Mouse (Mus musculus): Measurements from ENCODE around the gene Nmnat1. TPM values are rescaled to one million over a fixed set of nuclear protein-coding genes. Genes with fewer than 3 reads are reported as not detected.
"Not testable (repeated sequence)": the region's sequence is repeated elsewhere in the genome, so short reads cannot be mapped to it uniquely, and the experiment has no call there.

Gene Nmnat1
- polyA plus RNA-seq, 1 experiment from 2014 or later = 11.1 TPM

DNA sequence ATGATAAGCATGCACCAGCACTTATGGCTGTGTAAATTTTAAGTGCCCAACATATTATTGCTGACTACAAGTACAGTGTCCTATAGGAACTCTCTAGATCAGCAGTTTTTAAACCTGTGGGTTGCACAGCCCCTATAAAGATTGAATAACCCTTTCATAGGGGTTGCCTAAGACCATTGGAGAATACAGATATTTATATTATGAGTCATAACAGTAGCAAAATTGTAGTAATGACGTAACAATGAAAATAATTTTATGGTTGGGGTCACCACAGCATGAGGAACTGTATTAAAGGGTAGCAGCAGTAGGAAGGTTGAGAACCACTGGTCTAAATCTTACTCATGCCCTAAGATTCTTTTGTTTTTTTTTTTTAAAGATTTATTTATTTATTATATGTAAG is 25.6 kb downstream of the Nmnat1 start:
- 73% methylated on average over 1 of the region's 1 CpGs for WGBS
- H3K4me3 ChIP-seq = no peak overlapping the region
- no peaks in the 10 kb centered on the region for H3K9me3 ChIP-seq
- no peak overlapping the region for H3K4me2 ChIP-seq
- H3K27me3 ChIP-seq (replicated peaks) = no peaks in the 10 kb centered on the region
- H3K27ac ChIP-seq (replicated peaks) = no peak overlapping the region
- H3K36me3 ChIP-seq = no peaks in the 10 kb centered on the region
- ATAC-seq (ENCODE audit: extremely low read depth, insufficient number of reproducible peaks, low FRiP score, low TSS enrichment) = no peak
- H3K9ac ChIP-seq = no peak overlapping the region
- peaks cover 13% of the 10 kb centered on the region for H3K4me1 ChIP-seq

DNA sequence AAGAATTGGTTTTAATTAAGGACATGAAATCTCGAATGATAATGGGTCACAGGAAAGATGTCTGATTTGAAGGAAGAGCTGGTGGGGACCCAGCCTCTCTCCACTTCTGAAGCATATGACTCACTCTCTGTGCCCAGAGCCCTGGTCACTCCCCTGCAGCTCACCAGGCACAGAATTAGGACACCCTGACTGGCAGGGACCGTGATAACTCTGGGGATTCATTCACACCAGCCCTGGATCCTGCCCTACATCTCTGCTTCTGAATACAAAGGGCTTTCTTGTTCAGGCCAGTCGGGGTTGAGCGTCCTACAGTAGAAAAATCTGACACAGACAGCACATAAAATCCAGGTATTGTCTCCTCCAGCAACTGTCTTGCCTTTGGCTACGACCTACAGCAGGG is 26.5 kb downstream of the Nmnat1 start:
- Histone ChIP-seq H3K27me3 (replicated peaks) (no peaks in the 10 kb centered on the region), H3K9ac (no peak overlapping the region), H3K4me2 (no peak overlapping the region), H3K9me3 (no peaks in the 10 kb centered on the region), H3K36me3 (no peaks in the 10 kb centered on the region), H3K4me3 (no peak overlapping the region), H3K27ac (replicated peaks) (no peak overlapping the region), H3K4me1 (peaks cover 12% of the 10 kb centered on the region)
- ATAC-seq (ENCODE audit: extremely low read depth, insufficient number of reproducible peaks, low FRiP score, low TSS enrichment) = no peak
- 55% methylated on average over 5 of the region's 5 CpGs for WGBS

DNA sequence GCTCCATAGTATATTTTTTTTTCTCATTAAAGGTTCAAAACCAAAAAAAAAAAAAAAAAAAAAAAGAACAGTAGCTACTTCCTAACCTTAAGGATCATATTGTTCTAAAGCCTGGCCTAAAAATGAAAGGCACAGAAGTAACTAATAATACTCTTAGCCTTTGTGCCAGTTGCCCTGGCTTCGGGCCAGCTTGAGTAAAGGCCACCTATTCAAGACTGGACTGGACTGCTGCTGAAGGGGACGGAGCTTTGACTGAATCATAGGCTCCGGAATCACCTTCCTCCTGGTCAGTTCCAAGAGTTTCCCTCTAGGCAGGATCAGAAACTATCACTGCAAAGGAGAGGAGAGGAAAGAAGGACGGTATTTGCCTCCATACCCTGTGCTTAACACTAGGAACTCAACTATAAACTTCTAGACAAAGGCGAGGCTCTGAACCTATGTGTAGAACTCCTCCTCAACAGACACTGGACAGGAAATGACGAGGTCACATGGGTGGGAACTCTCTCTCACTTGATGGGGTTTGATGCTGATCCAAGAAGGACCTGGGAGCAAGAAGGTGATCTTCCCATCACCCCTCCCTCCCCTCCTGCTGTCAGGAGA is 27.1 kb downstream of the Nmnat1 start:
- WGBS = 67% methylated on average over 6 of the region's 6 CpGs
- no peaks in the 10 kb centered on the region for H3K36me3 ChIP-seq
- H3K27ac ChIP-seq (replicated peaks) = no peak overlapping the region
- peaks cover 11% of the 10 kb centered on the region for H3K4me1 ChIP-seq
- ATAC-seq (ENCODE audit: extremely low read depth, insufficient number of reproducible peaks, low FRiP score, low TSS enrichment) = no peak
- H3K9ac ChIP-seq = no peak overlapping the region
- no peak overlapping the region for H3K4me2 ChIP-seq
- no peaks in the 10 kb centered on the region for H3K9me3 ChIP-seq
- no peaks in the 10 kb centered on the region for H3K27me3 ChIP-seq (replicated peaks)
- no peak overlapping the region for H3K4me3 ChIP-seq

DNA sequence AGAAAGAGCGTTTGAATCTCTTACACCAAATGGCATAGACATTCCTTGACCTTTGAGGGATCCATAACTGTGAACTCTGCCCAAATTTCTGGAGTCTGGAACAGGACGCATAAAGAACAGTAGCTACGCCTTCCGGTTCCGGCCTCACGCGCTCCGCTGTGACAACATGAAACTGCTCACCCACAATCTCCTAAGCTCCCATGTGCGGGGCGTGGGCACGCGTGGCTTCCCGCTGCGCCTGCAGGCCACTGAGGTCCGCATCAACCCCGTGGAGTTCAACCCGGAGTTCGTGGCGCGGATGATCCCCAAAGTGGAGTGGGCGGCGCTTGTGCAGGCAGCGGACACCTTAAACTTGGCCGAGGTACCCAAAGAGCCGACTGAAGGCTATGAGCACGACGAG is 27.8 kb downstream of the Nmnat1 start:
- not testable (repeated sequence) for H3K9me3 ChIP-seq; H3K4me2 ChIP-seq; H3K4me1 ChIP-seq; H3K36me3 ChIP-seq; ATAC-seq (ENCODE audit: extremely low read depth, insufficient number of reproducible peaks, low FRiP score, low TSS enrichment); H3K27ac ChIP-seq (replicated peaks); H3K27me3 ChIP-seq (replicated peaks); H3K4me3 ChIP-seq; H3K9ac ChIP-seq
- 81% methylated on average over 27 of the region's 27 CpGs for WGBS

DNA sequence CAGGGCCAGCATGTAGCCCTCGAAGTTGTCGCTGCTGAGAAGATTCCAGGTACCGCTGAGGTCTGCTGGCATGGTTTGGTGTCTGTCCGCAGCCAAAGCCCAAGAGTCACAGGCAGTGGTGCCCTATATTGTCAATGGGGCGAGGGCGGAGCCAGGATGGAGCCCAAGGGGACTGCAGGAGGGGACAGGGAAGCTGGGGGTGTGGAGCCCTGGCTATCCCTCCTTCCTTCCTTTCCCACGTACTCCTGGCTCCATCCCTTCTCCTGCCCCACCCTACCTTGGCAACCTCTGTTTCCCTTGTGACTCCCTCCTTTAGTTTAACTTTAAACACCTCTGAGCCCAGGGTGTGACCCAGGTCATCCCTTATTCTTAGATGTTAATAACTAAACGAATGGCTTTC is 30.1 kb downstream of the Nmnat1 start, which contains the start of gene Rbp7:
Rbp7 (minus strand) TSS at position 100 of the 400 bp plus-strand sequence.
- no peaks in the 10 kb centered on the region; the same call in 1 of the 2 replicates for H3K4me1 ChIP-seq
- no peak within 1 kb of the TSS for H3K9ac ChIP-seq
- no peak within 1 kb of the TSS for H3K4me3 ChIP-seq
- H3K27me3 ChIP-seq (replicated peaks) = no peaks in the 10 kb centered on the region
- no peak within 1 kb of the TSS for H3K4me2 ChIP-seq
- 48% methylated on average over 8 of the region's 8 CpGs for WGBS
- no peaks in the 10 kb centered on the region for H3K9me3 ChIP-seq
- H3K27ac ChIP-seq (replicated peaks) = no peak within 1 kb of the TSS
- no peak for ATAC-seq (ENCODE audit: extremely low read depth, insufficient number of reproducible peaks, low FRiP score, low TSS enrichment)
- no peaks in the 10 kb centered on the region for H3K36me3 ChIP-seq

DNA sequence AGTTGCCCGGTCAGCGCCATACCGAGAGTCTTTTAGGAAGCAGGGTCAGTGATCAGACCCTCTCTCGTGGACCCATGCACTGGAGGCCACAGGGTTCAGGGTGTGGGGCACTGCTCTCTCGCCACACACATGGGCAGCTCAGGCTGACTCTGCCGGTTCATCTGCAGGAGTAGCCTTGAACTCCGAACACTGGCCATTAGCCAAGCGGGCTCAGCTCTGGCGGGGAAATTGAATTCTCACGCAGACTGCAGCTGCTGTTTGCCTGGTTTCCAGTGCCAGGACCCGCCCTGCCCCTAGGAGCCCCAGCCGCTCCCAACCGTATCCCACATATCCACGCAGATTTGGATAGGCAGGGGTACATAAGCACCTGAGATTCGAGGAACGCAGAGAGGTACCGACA is 30.7 kb downstream of the Nmnat1 start:
- H3K27me3 ChIP-seq (replicated peaks) = no peaks in the 10 kb centered on the region
- H3K9ac ChIP-seq = no peak overlapping the region
- no peaks in the 10 kb centered on the region for H3K9me3 ChIP-seq
- no peak overlapping the region for H3K4me2 ChIP-seq
- no peaks in the 10 kb centered on the region; the same call in 1 of the 2 replicates for H3K4me1 ChIP-seq
- no peaks in the 10 kb centered on the region for H3K36me3 ChIP-seq
- H3K27ac ChIP-seq (replicated peaks) = no peak overlapping the region
- no peak overlapping the region for H3K4me3 ChIP-seq
- 70% methylated on average over 17 of the region's 17 CpGs for WGBS
- no peak for ATAC-seq (ENCODE audit: extremely low read depth, insufficient number of reproducible peaks, low FRiP score, low TSS enrichment)

DNA sequence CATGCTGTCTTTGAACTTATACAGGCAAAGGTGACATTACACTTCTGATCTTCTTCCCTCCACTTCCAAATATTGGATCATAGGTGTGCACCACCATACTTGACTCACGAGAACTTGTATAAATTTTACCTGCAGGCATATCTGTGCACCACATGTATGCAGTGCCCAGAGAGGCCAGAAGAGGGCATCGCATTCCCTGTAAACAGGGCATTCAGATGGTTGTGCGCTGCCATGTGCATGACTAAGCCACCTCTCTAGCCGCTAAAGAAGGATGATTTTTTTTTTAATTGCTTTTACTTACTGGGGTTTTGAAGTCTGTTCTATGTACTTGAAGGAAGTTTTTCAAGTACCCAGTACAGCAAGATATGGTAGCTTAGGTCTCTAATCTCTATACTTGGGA is 31.3 kb downstream of the Nmnat1 start:
- Histone ChIP-seq H3K27ac (replicated peaks) (no peak overlapping the region), H3K36me3 (no peaks in the 10 kb centered on the region), H3K27me3 (replicated peaks) (no peaks in the 10 kb centered on the region), H3K4me3 (no peak overlapping the region), H3K9me3 (no peaks in the 10 kb centered on the region), H3K9ac (no peak overlapping the region), H3K4me2 (no peak overlapping the region), H3K4me1 (no peaks in the 10 kb centered on the region; the same call in 1 of the 2 replicates)
- ATAC-seq (ENCODE audit: extremely low read depth, insufficient number of reproducible peaks, low FRiP score, low TSS enrichment) = no peak
- WGBS = 77% methylated on average over 4 of the region's 4 CpGs

DNA sequence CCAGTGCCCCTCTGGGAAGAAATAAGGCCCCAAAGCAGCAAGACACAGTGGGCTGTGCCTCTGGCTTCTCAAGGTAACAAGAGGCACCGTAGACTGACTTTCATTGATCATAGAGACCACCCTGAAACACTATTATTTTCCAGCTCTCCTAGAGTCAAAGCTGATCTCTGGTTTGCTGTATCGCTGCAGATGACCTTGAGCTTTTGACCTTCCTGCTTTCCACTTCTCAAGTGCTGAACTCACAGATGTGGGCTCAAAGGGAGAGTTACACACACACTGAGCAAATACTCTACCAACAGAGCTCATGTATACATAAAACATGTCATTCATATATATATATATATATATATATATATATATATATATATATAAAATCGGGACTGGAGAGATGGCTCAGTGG is 34.4 kb downstream of the Nmnat1 start:
- no peaks in the 10 kb centered on the region for H3K36me3 ChIP-seq
- H3K4me2 ChIP-seq = no peak overlapping the region
- WGBS = 71% methylated on average over 3 of the region's 3 CpGs
- no peak overlapping the region for H3K9ac ChIP-seq
- ATAC-seq (ENCODE audit: extremely low read depth, insufficient number of reproducible peaks, low FRiP score, low TSS enrichment) = no peak
- H3K9me3 ChIP-seq = no peaks in the 10 kb centered on the region
- no peak overlapping the region for H3K27ac ChIP-seq (replicated peaks)
- no peak overlapping the region for H3K4me3 ChIP-seq
- peaks cover 8% of the 10 kb centered on the region for H3K4me1 ChIP-seq
- H3K27me3 ChIP-seq (replicated peaks) = no peaks in the 10 kb centered on the region

DNA sequence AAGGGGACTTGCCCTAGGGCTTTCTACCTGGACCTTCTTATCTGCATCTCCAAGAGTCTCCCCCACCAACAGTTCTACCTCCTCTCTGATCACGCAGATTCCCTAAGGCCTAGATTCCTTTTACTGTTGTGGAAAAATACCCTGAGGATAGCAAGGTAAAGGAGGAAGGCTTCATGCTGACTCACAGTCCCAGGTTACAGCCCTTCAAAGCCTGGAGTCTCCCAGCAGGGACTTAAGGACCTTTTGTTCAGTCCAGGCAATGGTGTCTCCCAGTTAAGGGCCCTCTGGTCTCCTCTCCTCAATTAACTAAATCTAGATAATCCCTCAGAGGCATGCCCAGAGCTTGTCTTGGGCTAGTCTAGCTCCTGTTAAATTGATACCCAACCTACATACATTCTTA is 38.7 kb downstream of the Nmnat1 start:
- peak overlapping the region; percentile 77 for H3K9ac ChIP-seq
- H3K36me3 ChIP-seq = no peaks in the 10 kb centered on the region
- no peaks in the 10 kb centered on the region for H3K9me3 ChIP-seq
- peak overlapping the region; percentile 89 for H3K27ac ChIP-seq (replicated peaks)
- H3K4me1 ChIP-seq = peaks cover 25% of the 10 kb centered on the region
- WGBS = 45% methylated on average over 1 of the region's 1 CpGs
- H3K4me3 ChIP-seq = peak overlapping the region; percentile 42
- no peak for ATAC-seq (ENCODE audit: extremely low read depth, insufficient number of reproducible peaks, low FRiP score, low TSS enrichment)
- peak overlapping the region; percentile 67 for H3K4me2 ChIP-seq
- H3K27me3 ChIP-seq (replicated peaks) = no peaks in the 10 kb centered on the region

DNA sequence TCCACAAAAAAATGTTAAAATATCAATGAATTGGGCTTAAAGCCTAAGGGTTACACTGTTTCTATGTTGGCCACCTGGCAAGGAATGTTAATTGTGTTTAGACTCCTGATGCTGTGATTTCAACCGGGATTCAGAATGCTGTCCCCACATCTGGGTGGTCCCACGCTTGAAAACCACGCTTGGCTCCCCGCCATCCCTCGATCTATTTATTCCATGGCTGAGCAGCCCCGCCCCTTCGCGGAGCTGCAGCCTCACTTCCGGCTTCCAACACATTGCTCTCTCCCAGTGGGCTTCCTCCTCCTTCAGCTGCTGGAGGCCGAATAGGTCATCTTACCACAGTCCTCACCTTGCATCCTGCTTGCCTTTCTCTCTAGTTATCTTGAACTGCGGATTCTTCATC is 39.1 kb downstream of the Nmnat1 start:
- peak overlapping the region; percentile 42 for H3K4me3 ChIP-seq
- peak overlapping the region; percentile 77 for H3K9ac ChIP-seq
- H3K27ac ChIP-seq (replicated peaks) = peak overlapping the region; percentile 89
- H3K27me3 ChIP-seq (replicated peaks) = no peaks in the 10 kb centered on the region
- peak overlapping the region; percentile 67 for H3K4me2 ChIP-seq
- peaks cover 25% of the 10 kb centered on the region for H3K4me1 ChIP-seq
- no peaks in the 10 kb centered on the region for H3K9me3 ChIP-seq
- 1% methylated on average over 11 of the region's 11 CpGs for WGBS
- peak; percentile 29; the same call in 1 of the 2 replicates for ATAC-seq (ENCODE audit: extremely low read depth, insufficient number of reproducible peaks, low FRiP score, low TSS enrichment)
- no peaks in the 10 kb centered on the region for H3K36me3 ChIP-seq

DNA sequence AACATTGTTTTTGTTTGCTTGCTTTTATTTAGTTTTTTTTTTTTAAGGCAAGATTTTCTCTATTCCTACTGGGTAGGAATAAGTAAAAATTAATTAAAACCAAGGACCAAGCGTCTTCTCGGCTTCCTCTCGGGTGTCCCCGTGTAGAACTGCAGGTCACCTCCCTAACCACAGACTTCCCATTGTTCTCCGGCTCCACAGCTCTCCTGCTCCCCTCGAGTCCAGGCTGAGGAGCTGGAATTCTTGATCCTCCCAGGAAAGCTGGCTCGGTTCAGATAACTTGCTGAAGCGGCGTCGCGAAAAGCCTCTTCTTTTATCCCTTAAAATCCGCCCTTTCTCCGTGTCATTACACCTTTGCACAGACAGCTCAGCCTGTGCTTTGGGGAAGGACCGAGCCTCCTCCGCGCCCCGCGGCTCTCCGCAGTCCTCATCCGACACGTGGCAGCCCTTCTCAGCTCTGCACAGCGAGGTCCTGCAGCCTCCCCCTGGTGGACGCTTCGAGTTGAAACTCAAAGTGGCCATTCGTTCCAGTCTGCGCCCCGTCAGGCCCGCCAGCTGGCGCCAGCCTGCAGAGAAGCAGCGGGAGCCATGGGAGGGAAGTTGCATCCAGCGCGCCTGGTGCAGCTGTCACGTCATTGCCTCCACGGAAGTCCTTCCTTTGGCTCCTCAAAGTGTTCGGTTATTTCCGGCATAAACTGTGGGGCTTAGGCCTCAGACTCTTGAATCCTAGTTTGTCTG is 39.9 kb downstream of the Nmnat1 start:
- Histone ChIP-seq H3K36me3 (no peaks in the 10 kb centered on the region), H3K27me3 (replicated peaks) (no peaks in the 10 kb centered on the region), H3K9me3 (no peaks in the 10 kb centered on the region), H3K4me3 (peak overlapping the region; percentile 42), H3K27ac (replicated peaks) (peak overlapping the region; percentile 89), H3K4me1 (peaks cover 25% of the 10 kb centered on the region), H3K9ac (peak overlapping the region; percentile 77), H3K4me2 (peak overlapping the region; percentile 67)
- under 1% methylated on average over 36 of the region's 36 CpGs for WGBS
- ATAC-seq (ENCODE audit: extremely low read depth, insufficient number of reproducible peaks, low FRiP score, low TSS enrichment) = peak; percentile 83

DNA sequence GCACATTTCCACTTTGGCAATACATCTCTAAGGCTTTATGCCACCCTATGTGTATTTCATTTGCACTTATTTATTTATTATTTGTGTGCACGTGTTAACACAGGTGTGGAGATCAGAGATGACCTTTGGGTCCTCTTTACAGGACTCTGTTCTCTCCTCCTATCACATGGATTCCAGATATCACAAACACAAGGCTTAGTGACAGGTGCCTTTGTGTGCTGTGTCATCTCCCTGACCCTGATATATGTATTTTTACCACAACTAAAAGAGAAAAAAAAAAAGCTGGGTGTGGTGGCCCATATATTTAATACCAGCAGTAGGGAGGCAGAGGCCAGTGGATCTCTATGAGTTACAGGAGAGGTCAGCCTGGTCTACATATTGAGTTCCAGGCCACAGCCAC is 40.5 kb downstream of the Nmnat1 start:
- Histone ChIP-seq H3K27ac (replicated peaks) (peak overlapping the region; percentile 89), H3K27me3 (replicated peaks) (no peaks in the 10 kb centered on the region), H3K9ac (peak overlapping the region; percentile 77), H3K4me1 (peaks cover 25% of the 10 kb centered on the region), H3K4me2 (peak overlapping the region; percentile 67), H3K4me3 (no peak overlapping the region), H3K36me3 (no peaks in the 10 kb centered on the region), H3K9me3 (no peaks in the 10 kb centered on the region)
- no peak for ATAC-seq (ENCODE audit: extremely low read depth, insufficient number of reproducible peaks, low FRiP score, low TSS enrichment)
- WGBS = 47% methylated on average over 1 of the region's 1 CpGs
